Mouse (Mus musculus) testis, adult 2 months (tissue): ENCODE data around the gene Srpk2. TPM values are rescaled to one million over a fixed set of nuclear protein-coding genes. Genes with fewer than 3 reads are reported as not detected.

Source experiments
- H3K27ac ChIP-seq: fragments of 200-500 bp; 2 replicates; pipeline ENCODE4 v1.5.1; 2012; ENCODE audit warnings: low read depth, low read length; ENCODE audit not compliant: control insufficient read depth, insufficient read depth
- H3K27me3 ChIP-seq: fragments of 200-500 bp; 2 replicates; pipeline ENCODE4 v1.6.1; 2012; ENCODE audit warnings: mild to moderate bottlenecking, low read length, moderate library complexity; ENCODE audit not compliant: control insufficient read depth, insufficient read depth
- H3K36me3 ChIP-seq: fragments of 200-500 bp; 2 replicates; pipeline ENCODE4 v1.6.1; 2012; ENCODE audit warnings: mild to moderate bottlenecking, low read length; ENCODE audit not compliant: control insufficient read depth, insufficient read depth
- H3K4me1 ChIP-seq: fragments of 200-500 bp; 2 replicates; pipeline ENCODE4 v1.6.1; 2012; ENCODE audit warnings: low read length; ENCODE audit not compliant: control insufficient read depth, insufficient read depth
- H3K4me3 ChIP-seq: fragments of 200-500 bp; 2 replicates; pipeline ENCODE4 v1.5.1; 2012; ENCODE audit warnings: low read depth, mild to moderate bottlenecking, low read length, moderate library complexity, mixed read lengths; ENCODE audit not compliant: control insufficient read depth
- CTCF ChIP-seq: fragments of 200-500 bp; IDR thresholded peaks from 2 replicates; pipeline ENCODE4 v1.5.1; 2012; ENCODE audit warnings: low read depth, mild to moderate bottlenecking, inconsistent platforms, low read length, moderate library complexity; ENCODE audit not compliant: control insufficient read depth, insufficient read depth, insufficient replicate concordance
- POLR2A ChIP-seq: fragments of 200-500 bp; IDR thresholded peaks from 2 replicates; pipeline ENCODE4 v1.6.1; 2012; ENCODE audit warnings: low read depth, mild to moderate bottlenecking, inconsistent platforms, low read length, moderate library complexity; ENCODE audit not compliant: control insufficient read depth
- polyA plus RNA-seq: library from polyadenylated mRNA; depleted of rRNA; stranded (reverse); fragments of >200 nt; gene quantifications from 2 replicates; pipeline ENCODE4 v1.2.3, GENCODE M21; 2012

Gene Srpk2
- polyA plus RNA-seq, 1 experiment: 229 TPM

DNA sequence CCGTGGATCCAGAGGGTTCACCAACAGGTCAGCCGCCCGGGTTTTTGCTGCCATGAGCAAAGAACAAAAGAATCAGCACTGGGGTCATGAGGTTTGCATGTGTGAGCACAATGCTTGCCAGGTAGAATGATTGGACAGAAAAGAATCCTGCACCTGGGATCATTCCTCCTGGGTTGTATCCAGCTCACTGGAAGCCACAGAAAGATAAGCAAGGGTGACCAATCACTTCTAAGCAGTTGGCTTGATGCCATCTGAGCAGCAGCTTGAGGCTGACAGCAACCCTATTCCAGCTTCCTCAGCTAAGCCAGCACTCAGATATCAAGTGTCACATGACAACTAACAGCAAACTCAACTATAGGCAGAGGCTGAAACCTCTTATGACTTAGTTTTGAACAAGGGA lies 165.7 kb downstream of the Srpk2 start:
- H3K27ac ChIP-seq: no peak overlapping the region
- no peaks in the 10 kb centered on the region for H3K27me3 ChIP-seq
- H3K4me3 ChIP-seq: no peak overlapping the region
- H3K36me3 ChIP-seq: no peaks in the 10 kb centered on the region; the same call in 1 of the 2 replicates
- H3K4me1 ChIP-seq: no peaks in the 10 kb centered on the region
- TF ChIP-seq CTCF: no peak
- no peak for TF ChIP-seq POLR2A

DNA sequence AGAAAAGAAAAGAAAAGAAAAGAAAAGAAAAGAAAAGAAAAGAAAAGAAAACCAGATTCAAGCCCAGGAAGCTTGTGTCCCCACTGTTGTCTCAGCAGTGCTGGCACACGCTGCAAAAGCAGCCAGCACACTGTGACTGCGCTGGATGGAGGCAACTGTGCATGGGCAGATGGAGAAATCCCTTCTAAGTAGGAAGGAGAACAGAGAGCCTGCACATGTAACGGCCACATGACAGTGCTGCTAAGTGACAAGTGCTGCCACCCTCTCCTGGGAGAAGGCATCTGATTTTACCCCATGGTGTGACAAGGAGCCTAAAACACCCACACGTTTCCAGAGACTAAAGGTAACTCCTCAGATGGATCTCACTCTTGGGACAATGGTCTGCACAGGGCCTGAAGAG lies 166.6 kb downstream of the Srpk2 start:
- Histone ChIP-seq H3K27ac (no peak overlapping the region), H3K4me1 (no peaks in the 10 kb centered on the region), H3K4me3 (no peak overlapping the region), H3K36me3 (no peaks in the 10 kb centered on the region; the same call in 1 of the 2 replicates), H3K27me3 (no peaks in the 10 kb centered on the region)
- TF ChIP-seq CTCF (no peak), POLR2A (no peak)

DNA sequence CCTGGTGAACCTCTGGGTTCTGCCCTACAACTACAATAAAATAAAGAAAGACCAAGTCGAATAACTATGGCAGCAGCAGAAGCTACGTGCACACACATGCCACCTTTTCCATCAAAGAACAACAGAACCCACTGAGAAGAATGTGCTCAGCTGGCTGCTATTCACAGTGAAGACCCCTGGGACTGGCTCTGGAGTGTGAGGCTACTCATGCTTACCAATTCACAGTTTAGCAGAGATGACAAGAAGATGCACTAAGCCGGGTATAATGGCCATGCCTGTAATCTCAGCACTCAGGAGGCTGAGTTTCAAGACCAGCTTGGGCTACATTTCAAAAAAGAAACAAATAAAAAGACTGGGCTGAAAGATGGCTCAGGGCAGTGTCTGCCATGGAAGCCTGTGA lies 167.5 kb downstream of the Srpk2 start:
- Histone ChIP-seq H3K4me3 (no peak overlapping the region), H3K27me3 (no peaks in the 10 kb centered on the region), H3K36me3 (no peaks in the 10 kb centered on the region), H3K27ac (no peak overlapping the region), H3K4me1 (no peaks in the 10 kb centered on the region)
- TF ChIP-seq CTCF: no peak
- TF ChIP-seq POLR2A: no peak

DNA sequence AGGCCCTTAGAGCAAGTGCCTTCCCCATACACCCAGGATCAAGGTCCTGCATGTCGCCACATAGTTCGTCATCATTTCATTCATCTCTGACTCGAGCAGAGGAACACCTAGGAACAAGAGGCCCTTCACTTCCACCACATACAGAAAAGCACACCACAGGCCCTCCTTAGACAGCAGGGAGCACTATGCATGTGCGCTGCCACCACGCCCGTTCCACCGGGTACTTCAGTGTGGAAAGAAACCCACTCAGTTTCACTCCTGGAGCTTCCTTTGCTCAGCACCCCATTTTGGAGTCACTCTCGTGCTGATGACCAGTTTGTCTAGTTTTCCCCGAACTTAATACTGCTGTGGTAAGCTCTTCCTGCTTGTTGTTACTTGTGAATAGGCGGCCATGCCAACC lies 169.4 kb downstream of the Srpk2 start:
- no peaks in the 10 kb centered on the region for H3K36me3 ChIP-seq
- TF ChIP-seq CTCF (no peak), POLR2A (no peak)
- no peaks in the 10 kb centered on the region for H3K27me3 ChIP-seq
- H3K4me1 ChIP-seq: no peaks in the 10 kb centered on the region
- H3K4me3 ChIP-seq: no peak overlapping the region
- H3K27ac ChIP-seq: no peak overlapping the region

DNA sequence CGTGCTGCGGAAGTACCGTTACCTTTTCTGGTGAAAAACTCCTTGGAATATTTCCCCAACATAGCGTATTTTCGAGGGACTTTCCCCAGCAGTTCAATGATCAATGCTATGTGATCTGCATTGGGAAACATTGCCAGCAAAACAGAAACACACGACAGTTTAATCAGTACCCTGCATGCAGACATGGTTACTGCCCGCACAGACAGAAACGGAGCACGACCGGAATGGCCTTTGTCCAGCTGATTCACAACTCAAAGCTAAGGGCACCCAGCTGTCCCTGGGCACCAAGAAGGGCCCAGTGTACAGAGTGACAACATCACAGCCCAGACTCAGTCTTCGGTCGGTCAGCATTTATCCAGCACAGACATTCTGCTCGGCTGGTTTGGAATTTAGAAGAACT lies 170.9 kb downstream of the Srpk2 start:
- Histone ChIP-seq H3K27me3 (no peaks in the 10 kb centered on the region), H3K4me1 (no peaks in the 10 kb centered on the region), H3K27ac (no peak overlapping the region), H3K4me3 (no peak overlapping the region), H3K36me3 (no peaks in the 10 kb centered on the region)
- no peak for TF ChIP-seq CTCF
- TF ChIP-seq POLR2A: no peak

DNA sequence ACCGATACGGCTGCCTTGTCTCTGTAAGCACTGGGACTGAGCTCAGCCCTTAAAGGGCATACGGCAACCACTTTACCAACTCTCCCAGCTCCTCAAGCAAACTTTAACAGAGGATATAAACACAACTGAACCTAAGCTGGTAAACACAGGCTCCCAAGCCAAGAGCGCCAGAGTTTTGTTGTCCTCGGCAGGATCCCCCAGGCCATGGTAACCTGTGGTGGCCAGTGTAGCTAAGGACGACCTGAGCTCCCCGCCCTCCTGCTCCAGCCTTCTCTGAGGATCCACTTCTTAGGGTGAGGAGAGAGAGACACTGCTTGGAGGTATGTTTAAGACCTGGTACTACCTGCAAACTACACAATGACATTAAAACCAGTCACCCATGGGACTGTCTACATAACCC lies 171.9 kb downstream of the Srpk2 start:
- no peak overlapping the region for H3K27ac ChIP-seq
- no peak overlapping the region for H3K4me3 ChIP-seq
- TF ChIP-seq CTCF (no peak), POLR2A (no peak)
- no peaks in the 10 kb centered on the region for H3K36me3 ChIP-seq
- no peaks in the 10 kb centered on the region for H3K27me3 ChIP-seq
- H3K4me1 ChIP-seq: no peaks in the 10 kb centered on the region

DNA sequence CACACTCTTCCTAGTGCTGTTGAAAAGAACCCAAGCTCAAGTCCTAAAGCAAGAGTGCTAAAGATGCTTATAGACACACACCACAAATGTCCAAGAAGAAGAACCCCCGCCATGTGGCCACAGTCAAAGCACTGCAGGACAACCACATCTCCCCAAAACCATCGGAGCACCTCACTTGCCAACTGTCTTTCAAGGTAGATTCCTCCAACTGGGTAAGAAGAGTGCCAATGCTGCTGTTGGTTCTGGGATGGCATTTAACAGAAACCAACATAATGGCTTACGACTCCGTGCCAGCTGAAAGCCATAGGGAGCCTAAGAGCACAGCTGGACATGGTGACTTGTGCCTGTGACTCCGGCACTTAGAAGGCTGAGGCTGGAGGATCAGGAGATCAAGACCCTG lies 173.0 kb downstream of the Srpk2 start:
- TF ChIP-seq CTCF: no peak
- TF ChIP-seq POLR2A: no peak
- Histone ChIP-seq H3K27ac (no peak overlapping the region), H3K36me3 (no peaks in the 10 kb centered on the region), H3K4me3 (no peak overlapping the region), H3K4me1 (no peaks in the 10 kb centered on the region), H3K27me3 (no peaks in the 10 kb centered on the region)

DNA sequence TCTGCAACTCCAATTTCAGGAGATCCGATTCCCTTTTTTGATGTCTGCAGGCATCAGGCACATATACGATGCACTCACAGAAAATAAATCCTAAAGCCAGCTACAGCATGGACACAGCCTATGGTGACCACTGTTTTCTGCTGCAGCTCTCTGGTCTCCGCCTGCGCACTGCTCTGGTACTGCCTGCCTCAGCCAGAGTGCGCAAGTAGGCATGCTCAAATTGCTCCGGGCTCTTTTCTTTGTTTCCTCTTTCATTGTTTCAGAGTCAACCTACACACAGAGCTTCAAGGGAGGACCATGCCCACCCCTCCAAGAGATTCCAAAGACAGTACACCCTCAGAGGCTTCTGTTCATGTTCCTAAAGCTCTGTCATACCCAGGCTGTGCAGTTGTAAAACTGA lies 175.8 kb downstream of the Srpk2 start:
- Histone ChIP-seq H3K27me3 (no peaks in the 10 kb centered on the region), H3K27ac (no peak overlapping the region), H3K36me3 (no peaks in the 10 kb centered on the region), H3K4me3 (no peak overlapping the region), H3K4me1 (no peaks in the 10 kb centered on the region)
- TF ChIP-seq POLR2A (no peak), CTCF (no peak)
